Mouse (Mus musculus): ENCODE results near the gene Fhod1.

GRCm38 (mm10) chr8:105374513-105374966 is 26.8 kb upstream of the Fhod1 start:
- no peak for TF ChIP-seq EP300 (IDR thresholded peaks at IDR 0.05; ENCODE audit: low read length)
- no peak for TF ChIP-seq TCF12 (IDR thresholded peaks at IDR 0.05; ENCODE audit: low read depth, low read length)
- TF ChIP-seq CTCF (conservative IDR thresholded peaks at IDR 0.05 in 1 of 2, IDR thresholded peaks at IDR 0.05 in 1 of 2; ENCODE audit: low read depth in 2 of 2, low read length in 2 of 2): peak in 1 of 2 experiments; percentile 87; a peak in 2 of 4 replicates
- no peak for TF ChIP-seq MEF2A (IDR thresholded peaks at IDR 0.05; ENCODE audit: borderline replicate concordance, low read depth, low read length)
- no peak for TF ChIP-seq POLR2A (IDR thresholded peaks at IDR 0.05; ENCODE audit: low read depth, low read length)
- TF ChIP-seq USF2 (conservative IDR thresholded peaks at IDR 0.05; ENCODE audit: low read depth, low read length): no peak
- TF ChIP-seq RAD21 (IDR thresholded peaks at IDR 0.05; ENCODE audit: low read depth, low read length): no peak; the same call in 1 of the 2 replicates
- TF ChIP-seq MYC (IDR thresholded peaks at IDR 0.05; ENCODE audit: low read depth, low read length): no peak
- no peak for TF ChIP-seq NRF1 (IDR thresholded peaks at IDR 0.05; ENCODE audit: low read depth, low read length)
- TF ChIP-seq ZC3H11A (IDR thresholded peaks at IDR 0.05; ENCODE audit: low read depth, low read length): no peak
- no peak for TF ChIP-seq ZNF384 (IDR thresholded peaks at IDR 0.05; ENCODE audit: low read depth, low read length)
- TF ChIP-seq SIN3A (IDR thresholded peaks at IDR 0.05; ENCODE audit: low read length): no peak
- no peak for TF ChIP-seq GABPA (IDR thresholded peaks at IDR 0.05; ENCODE audit: insufficient replicate concordance, low read depth, low read length)

All from CH12.LX (cell line).